Mouse (Mus musculus) splenic B cell, adult 2 months (primary cell): ENCODE measurements around the gene Abca2.
"Not testable (repeated sequence)": the region's sequence is repeated elsewhere in the genome, so short reads cannot be mapped to it uniquely, and the experiment has no call there.

Experiments
- DNase-seq: peaks from one replicate; pipeline ENCODE4 v3.0.0-alpha.2; 2011; ENCODE audit warnings: low read depth, low spot score
- H3K27me3 ChIP-seq: 2 replicates; pipeline ENCODE4 v1.6.1; 2012; ENCODE audit warnings: mild to moderate bottlenecking, low read length, moderate library complexity, mixed read lengths; ENCODE audit not compliant: control insufficient read depth, poor library complexity, insufficient read depth, severe bottlenecking
- H3K36me3 ChIP-seq: 2 replicates; pipeline ENCODE4 v1.6.1; 2012; ENCODE audit warnings: mild to moderate bottlenecking, low read length, moderate library complexity, mixed read lengths; ENCODE audit not compliant: control insufficient read depth, poor library complexity, insufficient read depth, severe bottlenecking

Abca2 gene

GRCm38 (mm10) chr2:25403994-25404393 is 24.5 kb upstream of the Abca2 start:
- no peak for DNase-seq
- no peaks in the 10 kb centered on the region for H3K27me3 ChIP-seq
- no peaks in the 10 kb centered on the region for H3K36me3 ChIP-seq

DNA sequence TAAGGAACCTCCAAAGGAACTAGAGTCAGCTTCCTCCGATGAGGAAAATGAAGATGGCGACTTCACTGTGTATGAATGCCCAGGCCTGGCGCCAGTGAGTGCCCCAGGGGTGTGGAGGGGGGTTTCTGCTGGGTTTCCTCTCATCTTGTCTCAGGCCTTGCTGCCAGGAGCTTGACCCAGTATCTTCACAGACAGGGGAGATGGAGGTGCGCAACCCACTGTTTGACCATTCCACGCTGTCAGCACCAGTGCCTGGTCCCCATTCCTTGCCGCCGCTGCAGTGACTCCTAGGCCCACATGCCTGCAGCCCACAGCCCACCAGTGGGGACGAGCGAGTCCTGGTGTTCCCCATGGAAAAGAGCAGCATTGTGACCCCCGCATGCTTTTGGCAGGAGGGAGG is 19.6 kb upstream of the Abca2 start:
- no peaks in the 10 kb centered on the region for H3K27me3 ChIP-seq
- DNase-seq: no peak
- H3K36me3 ChIP-seq: no peaks in the 10 kb centered on the region

DNA sequence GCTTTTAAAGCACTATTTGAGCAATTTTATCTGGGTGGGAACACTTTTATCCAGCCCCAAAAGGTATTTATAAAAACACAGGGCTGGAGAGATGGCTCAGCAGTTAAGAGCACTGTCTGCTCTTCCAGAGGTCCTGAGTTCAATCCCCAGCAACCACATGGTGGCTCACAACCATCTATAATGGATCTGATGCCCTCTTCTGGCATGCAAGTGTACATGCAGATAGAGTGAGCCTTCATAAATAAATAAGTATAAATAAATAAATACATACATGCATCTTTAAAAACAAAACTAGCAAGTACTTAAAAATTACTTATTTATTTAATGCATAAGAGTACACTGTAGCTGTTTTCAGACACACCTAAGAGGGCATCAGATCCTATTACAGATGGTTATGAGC is 15.1 kb upstream of the Abca2 start:
- DNase-seq: not testable (repeated sequence)

DNA sequence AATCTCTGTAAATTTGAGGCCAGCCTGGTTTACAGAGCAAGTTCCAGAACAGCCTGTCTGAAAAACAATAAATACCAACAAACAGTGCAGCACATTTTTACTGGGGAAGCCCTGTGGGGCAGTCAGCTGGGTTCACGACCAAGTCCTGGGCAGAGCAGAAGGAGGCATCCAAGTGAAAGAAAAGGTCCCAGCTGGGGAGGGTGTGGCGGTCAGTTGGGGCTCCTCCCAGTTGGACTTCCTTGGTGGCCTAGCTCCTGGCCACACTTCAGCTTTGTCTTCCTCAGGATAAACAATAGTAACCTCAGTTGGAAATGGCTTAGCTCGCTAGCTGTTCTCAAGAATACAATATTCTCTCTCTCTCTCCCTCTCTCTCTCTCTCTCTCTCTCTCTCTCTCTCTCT is 11.1 kb upstream of the Abca2 start:
- DNase-seq: no peak
- H3K36me3 ChIP-seq: no peaks in the 10 kb centered on the region
- H3K27me3 ChIP-seq: no peaks in the 10 kb centered on the region

More for the DNA sequence above, 15.1 kb upstream of the Abca2 start:
- not testable (repeated sequence) for H3K27me3 ChIP-seq, H3K36me3 ChIP-seq

GRCm38 (mm10) chr2:25421896-25422295 is 6.6 kb upstream of the Abca2 start:
- H3K27me3 ChIP-seq: no peaks in the 10 kb centered on the region
- no peaks in the 10 kb centered on the region for H3K36me3 ChIP-seq
- DNase-seq: peak; percentile 76

DNA sequence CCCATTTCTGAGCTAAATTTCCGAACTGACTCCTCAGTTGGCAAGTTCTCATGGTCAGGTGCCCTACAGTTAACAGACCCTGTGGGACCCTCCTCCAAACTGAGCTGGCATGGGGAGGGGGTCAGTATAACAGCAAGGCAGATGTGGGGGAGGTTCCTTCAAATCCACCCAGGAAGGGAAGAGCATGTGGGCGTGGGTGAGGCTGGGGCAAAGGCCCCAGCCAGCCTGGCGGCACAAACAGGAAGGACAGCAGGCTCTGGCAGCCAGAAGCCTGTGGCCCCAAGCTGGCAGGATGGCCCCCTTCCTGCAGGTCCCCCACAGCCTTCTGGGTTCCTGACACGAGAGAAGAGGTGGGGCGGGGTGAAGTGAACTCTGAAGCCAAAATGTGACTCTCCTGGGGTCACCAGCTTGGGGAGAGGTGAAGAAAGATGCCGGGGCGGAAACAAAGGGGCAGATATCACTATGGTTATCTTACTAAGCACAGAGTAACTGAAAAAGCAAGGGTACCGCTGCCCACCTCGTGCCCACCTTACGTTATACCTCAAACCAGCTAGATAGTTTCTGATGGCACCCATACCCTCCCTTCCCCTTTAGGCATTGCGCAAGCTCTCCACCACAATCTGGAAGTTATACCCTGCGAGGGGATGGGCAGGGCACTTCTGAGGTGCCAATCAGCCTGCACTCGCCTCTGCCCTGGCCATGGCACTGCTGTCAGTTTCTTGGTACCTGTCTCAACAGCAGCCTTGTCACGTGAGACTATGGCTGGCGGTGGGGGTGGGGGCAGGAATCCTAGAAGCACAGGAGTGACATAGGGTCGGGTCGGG is 5.7 kb upstream of the Abca2 start, which contains the start of gene Fut7:
Fut7 (plus strand) TSS at position 681 of the 824 bp plus-strand sequence.
- H3K27me3 ChIP-seq: no peaks in the 10 kb centered on the region
- DNase-seq: peak; percentile 28
- no peaks in the 10 kb centered on the region for H3K36me3 ChIP-seq

- Histone ChIP-seq H3K36me3 (no peaks in the 10 kb centered on the region), H3K27me3 (no peaks in the 10 kb centered on the region)
- no peak for DNase-seq
Measured at GRCm38 (mm10) chr2:25423626-25424025, 4.9 kb upstream of the Abca2 start.

GRCm38 (mm10) chr2:25425481-25425880 is 3.0 kb upstream of the Abca2 start:
- Histone ChIP-seq H3K27me3 (no peaks in the 10 kb centered on the region), H3K36me3 (no peaks in the 10 kb centered on the region)
- no peak for DNase-seq

DNA sequence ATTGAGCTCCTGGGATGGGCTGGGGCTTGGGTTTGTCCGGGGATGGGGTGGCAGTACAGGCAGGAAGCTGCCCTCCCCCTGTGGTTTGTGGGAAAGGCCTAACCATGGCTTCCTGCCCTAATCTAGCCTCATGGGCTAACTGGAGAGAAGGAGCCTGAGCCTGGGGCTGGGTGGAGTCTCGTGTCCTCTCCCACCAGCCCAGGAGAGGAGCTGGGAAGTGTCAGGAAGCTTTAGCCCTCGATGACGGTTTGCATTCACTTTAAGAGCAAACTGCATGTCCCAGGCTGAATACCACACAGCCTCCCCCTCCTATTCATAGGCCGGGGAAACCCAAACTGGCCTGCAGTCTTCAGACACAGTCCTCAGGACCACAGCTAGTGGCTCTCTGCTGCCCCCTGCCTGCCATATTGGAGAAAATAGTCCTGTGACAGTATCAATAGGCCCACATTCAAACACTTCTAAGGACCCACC is 1.7 kb upstream of the Abca2 start:
- peak; percentile 89 for DNase-seq
- Histone ChIP-seq H3K27me3 (no peaks in the 10 kb centered on the region), H3K36me3 (no peaks in the 10 kb centered on the region; the same call in 1 of the 2 replicates)

GRCm38 (mm10) chr2:25427256-25427655 is 1.2 kb upstream of the Abca2 start:
- H3K27me3 ChIP-seq: no peaks in the 10 kb centered on the region
- H3K36me3 ChIP-seq: no peaks in the 10 kb centered on the region; the same call in 1 of the 2 replicates
- DNase-seq: no peak

- no peaks in the 10 kb centered on the region; the same call in 1 of the 2 replicates for H3K36me3 ChIP-seq
- DNase-seq: peak; percentile 13
- H3K27me3 ChIP-seq: no peaks in the 10 kb centered on the region
Measured at GRCm38 (mm10) chr2:25429435-25430180, 1.1 kb downstream of the Abca2 start.

DNA sequence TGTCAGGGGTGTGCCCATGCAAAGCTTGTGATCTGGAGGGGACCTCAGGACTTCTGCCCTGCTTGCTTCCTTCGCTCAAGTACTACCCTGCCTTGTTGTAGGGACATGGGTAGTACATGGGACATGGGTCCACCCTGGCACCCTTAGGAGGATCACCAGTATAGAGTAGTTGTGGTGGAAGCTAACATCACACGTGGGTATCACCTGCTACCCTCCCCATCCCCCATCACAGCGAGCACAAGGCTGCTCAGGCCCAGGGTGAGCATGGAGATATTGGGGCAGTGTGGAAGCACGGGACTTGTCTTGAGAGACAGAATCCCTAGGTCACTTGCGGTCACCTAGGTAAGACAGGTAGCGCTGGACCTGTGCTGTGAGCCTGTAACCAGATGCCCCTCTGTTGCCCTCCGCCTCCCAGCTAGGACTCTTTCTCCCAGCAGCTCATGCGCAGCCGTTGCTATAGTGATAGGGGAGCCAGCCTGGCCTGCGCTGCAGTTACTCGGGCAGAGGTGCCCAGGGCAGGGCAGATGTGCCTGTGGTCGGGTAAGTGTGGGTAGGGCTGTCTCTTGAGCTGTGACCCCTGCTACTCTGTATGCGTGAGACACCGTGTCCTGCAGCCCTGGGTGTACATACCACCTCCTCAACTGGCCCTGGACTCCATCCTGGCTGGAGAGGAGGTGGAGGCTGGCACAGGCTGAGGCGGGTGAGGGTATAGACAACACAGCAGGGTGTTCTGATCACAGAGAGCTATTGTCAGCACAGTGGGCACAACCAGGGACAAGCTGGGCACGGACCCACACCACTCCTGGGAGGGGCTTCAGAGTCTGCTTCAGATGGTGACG is 2.1 kb downstream of the Abca2 start:
- Histone ChIP-seq H3K36me3 (no peaks in the 10 kb centered on the region; the same call in 1 of the 2 replicates), H3K27me3 (no peaks in the 10 kb centered on the region)
- DNase-seq: peak; percentile 13

DNA sequence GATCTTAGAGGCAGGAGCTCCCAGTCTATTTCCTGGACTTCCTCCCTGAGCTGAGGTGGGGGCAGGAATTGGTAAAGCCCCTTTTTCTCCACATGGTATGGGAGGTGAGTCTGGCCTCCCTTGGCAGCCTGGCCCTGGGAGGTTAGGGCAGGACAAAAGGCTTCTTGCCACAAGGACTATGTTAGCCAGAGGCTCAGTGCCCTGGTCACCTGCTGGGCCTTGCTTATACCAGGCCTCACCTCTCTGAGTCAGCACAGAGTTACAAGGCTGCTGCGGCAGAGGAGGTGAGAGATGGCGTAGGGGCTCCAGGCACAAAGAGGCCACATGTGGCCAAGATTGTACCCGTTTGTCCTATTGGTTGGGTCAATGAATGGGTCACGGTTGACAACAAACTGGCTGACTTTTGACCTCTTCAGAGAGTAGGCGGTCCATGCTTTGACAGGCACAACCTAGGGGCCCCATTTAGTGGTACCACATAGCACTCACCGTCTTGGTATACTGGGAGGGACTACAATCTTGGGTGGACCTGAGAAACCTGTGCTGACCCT is 2.9 kb downstream of the Abca2 start:
- Histone ChIP-seq H3K36me3 (no peaks in the 10 kb centered on the region; the same call in 1 of the 2 replicates), H3K27me3 (no peaks in the 10 kb centered on the region)
- no peak for DNase-seq
